Mouse (Mus musculus) G1E (cell line): ENCODE measurements around the gene Cited2. TPM values are rescaled to one million over a fixed set of nuclear protein-coding genes. Genes with fewer than 3 reads are reported as not detected.

Source experiments
- ATAC-seq: 2 replicates; pipeline ENCODE4 v1.8.0; 2016; ENCODE audit warnings: mild to moderate bottlenecking; ENCODE audit not compliant: insufficient number of reproducible peaks, poor library complexity, low FRiP score, severe bottlenecking; ENCODE audit errors: extremely low read depth
- DNase-seq: peaks from one replicate; pipeline ENCODE4 v3.0.0; 2012; ENCODE audit warnings: low spot score
- H3K27me3 ChIP-seq: 2 replicates; pipeline ENCODE4 v1.6.1; 2012; ENCODE audit warnings: mild to moderate bottlenecking, low read length, inconsistent platforms; ENCODE audit not compliant: insufficient read depth
- H3K36me3 ChIP-seq: replicated peaks from 2 replicates; pipeline ENCODE3; 2012; ENCODE audit warnings: mild to moderate bottlenecking, inconsistent platforms
- H3K4me1 ChIP-seq: 2 replicates; pipeline ENCODE4 v1.6.1; 2012; ENCODE audit warnings: low read depth, low read length, inconsistent platforms, mixed read lengths; ENCODE audit not compliant: insufficient read depth
- H3K4me3 ChIP-seq: 2 replicates; pipeline ENCODE4 v1.5.1; 2012; ENCODE audit warnings: low read depth, mild to moderate bottlenecking, inconsistent platforms, low read length, moderate library complexity, mixed read lengths
- H3K9me3 ChIP-seq: replicated peaks from 2 replicates; pipeline ENCODE4 v1.6.1; 2012; ENCODE audit warnings: inconsistent platforms
- CTCF ChIP-seq: IDR thresholded peaks from 2 replicates; pipeline ENCODE4 v1.5.1; 2012; ENCODE audit warnings: low read depth, low read length, inconsistent platforms, mixed read lengths
- GATA1 ChIP-seq: IDR thresholded peaks from 2 replicates; pipeline ENCODE4 v1.6.1; 2012; ENCODE audit warnings: borderline replicate concordance, low read length, inconsistent platforms, mixed read lengths
- GATA2 ChIP-seq: IDR thresholded peaks from 2 replicates; pipeline ENCODE4 v1.6.1; 2012; ENCODE audit warnings: low read depth, low read length, inconsistent platforms, borderline replicate concordance
- POLR2AphosphoS5 ChIP-seq: IDR thresholded peaks from 2 replicates; pipeline ENCODE4 v1.6.1; 2012; ENCODE audit warnings: low read depth, low read length, inconsistent platforms; ENCODE audit not compliant: insufficient replicate concordance
- TAL1 ChIP-seq: conservative IDR thresholded peaks from 2 replicates; pipeline ENCODE4 v1.6.1; 2012; ENCODE audit warnings: low read depth, low read length, inconsistent platforms, mixed read lengths
- polyA plus RNA-seq: library from polyadenylated mRNA; stranded (reverse); fragments of >175 nt; gene quantifications from 2 replicates; pipeline ENCODE4 v1.2.3, GENCODE M21; 2012
- total RNA-seq, 2 experiments: library from RNA; stranded (forward) in 1 of 2; stranded (reverse) in 1 of 2; fragments of 200-1000 nt in 1 of 2; fragments of >200 nt in 1 of 2; fragmentation: Nextera tagmentation in 1 of 2; gene quantifications; 2 replicates each; pipeline ENCODE4 v1.2.3; 2014 to 2017

The Cited2 gene
- total and polyA plus RNA-seq, 3 experiments = 26.8 to 273 (median 231) TPM

DNA sequence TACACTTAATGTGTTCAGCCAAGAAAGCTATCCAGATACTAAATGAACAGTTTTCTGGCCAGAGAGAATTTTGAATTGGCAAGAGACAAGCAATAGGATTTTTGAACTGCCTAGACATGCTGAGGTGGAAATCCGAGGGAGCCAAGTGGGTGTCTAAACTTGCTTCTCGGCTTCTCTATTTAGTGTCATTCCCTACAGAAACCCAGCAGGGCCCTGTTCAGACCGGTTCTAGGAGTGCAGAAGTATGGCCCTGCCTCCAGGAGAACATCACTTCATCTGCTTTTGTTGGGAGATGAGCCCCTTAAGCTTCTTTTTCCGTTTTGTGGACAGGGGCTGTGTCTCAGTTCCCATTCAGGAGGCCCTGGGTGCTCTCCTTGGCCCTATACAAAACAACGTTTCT lies 29.5 kb downstream of the Cited2 start:
- H3K27me3 ChIP-seq = peaks cover 2% of the 10 kb centered on the region; the same call in 1 of the 2 replicates
- no peak overlapping the region for H3K4me3 ChIP-seq
- ATAC-seq (no peak), DNase-seq (no peak)
- H3K36me3 ChIP-seq = no peaks in the 10 kb centered on the region
- TF ChIP-seq TAL1 = no peak
- TF ChIP-seq GATA2 = no peak
- no peak for TF ChIP-seq GATA1
- no peak for TF ChIP-seq CTCF
- TF ChIP-seq POLR2AphosphoS5 = no peak
- H3K4me1 ChIP-seq = no peaks in the 10 kb centered on the region
- no peaks in the 10 kb centered on the region for H3K9me3 ChIP-seq

DNA sequence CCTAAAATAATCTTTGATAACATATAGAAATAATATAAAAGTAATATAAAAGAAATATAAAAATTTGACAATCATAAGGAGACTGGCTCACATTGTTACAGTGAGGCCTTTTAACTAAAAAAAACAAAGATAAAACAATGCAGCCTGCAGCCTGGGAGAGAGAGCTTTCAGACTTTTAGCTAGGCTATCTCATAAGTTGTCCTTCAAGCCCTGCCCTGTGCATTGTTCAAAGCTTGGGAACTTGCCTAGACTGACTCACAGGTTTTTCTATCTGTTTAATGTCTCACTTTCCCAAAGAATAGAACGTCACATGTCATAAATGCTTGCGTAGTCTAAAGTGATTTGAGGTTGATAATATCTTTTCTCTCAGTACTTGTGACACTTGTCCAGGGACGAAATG lies 36.8 kb downstream of the Cited2 start:
- DNase-seq (no peak), ATAC-seq (no peak)
- TF ChIP-seq GATA1 (no peak), POLR2AphosphoS5 (no peak), GATA2 (no peak), CTCF (no peak), TAL1 (no peak)
- no peaks in the 10 kb centered on the region for H3K36me3 ChIP-seq
- H3K4me3 ChIP-seq = no peak overlapping the region
- no peaks in the 10 kb centered on the region; the same call in 1 of the 2 replicates for H3K27me3 ChIP-seq
- H3K4me1 ChIP-seq = no peaks in the 10 kb centered on the region
- no peaks in the 10 kb centered on the region for H3K9me3 ChIP-seq

DNA sequence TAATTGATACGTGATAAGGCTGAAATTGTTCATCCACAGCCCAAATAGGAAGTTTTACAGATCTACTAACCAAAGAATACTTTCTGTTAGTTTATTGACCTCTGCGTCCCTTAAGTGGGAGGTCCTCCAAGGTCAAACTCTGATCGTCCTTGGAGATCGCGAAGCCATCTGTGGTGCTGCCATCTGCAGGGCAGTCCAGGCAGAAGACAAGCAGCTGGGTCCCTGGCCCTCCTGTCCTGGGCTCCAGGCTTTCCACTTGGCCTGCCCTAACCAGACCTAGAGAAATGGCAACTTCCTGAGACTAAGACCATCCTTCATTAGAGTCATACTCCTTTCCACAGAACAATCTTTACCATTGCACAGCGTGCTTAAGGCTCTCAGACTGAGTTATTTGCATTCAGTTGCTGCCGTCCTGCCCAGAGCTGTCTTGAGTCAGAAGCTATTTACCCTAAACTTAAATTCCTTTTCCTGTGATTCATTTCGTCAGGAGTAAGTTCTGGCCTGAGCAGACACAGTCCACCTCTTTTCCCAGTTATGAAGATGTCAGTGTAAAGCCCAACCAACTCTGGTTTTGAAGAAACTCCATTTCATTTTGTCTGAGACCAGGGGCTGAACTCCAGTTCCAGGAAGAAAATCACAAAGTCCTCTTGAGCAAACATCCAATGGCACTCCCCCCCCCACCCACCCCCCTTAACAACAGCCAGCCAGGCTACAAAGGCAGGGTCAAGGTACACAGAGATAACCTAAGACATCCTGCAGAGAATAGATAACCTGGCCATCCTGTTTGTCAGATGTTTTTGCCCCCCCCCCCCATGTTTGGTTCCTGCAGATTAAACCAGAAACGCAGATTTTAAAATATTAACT lies 38.0 kb downstream of the Cited2 start:
- no peak for DNase-seq
- Histone ChIP-seq H3K36me3 (no peaks in the 10 kb centered on the region), H3K4me1 (no peaks in the 10 kb centered on the region), H3K27me3 (no peaks in the 10 kb centered on the region; the same call in 1 of the 2 replicates), H3K4me3 (no peak overlapping the region), H3K9me3 (no peaks in the 10 kb centered on the region)
- no peak for ATAC-seq
- TF ChIP-seq TAL1 = no peak
- TF ChIP-seq GATA1 = no peak
- no peak for TF ChIP-seq POLR2AphosphoS5
- no peak for TF ChIP-seq CTCF
- TF ChIP-seq GATA2 = no peak

DNA sequence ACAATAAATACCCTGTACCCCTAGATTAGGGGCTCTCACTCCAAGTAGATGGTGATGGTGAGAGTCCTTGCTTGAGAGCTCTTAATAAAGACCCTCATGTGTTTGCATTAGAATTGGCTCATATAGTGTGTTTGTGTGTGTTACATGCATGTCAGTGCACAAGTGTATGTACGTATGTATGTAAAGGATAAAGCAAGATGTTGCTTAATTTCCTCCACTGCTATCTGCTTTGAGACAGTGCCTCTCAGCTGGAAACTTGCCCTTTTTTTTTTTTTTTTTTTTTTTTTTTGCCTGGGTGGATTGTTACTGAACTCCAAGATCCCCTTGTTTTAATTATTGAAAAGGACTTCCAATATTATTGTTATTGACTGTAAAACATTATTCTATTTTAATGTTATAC lies 38.6 kb downstream of the Cited2 start:
- peak; percentile 1; the same call in 1 of the 2 replicates for ATAC-seq
- Histone ChIP-seq H3K4me3 (no peak overlapping the region), H3K9me3 (no peaks in the 10 kb centered on the region), H3K36me3 (no peaks in the 10 kb centered on the region), H3K4me1 (no peaks in the 10 kb centered on the region), H3K27me3 (no peaks in the 10 kb centered on the region; the same call in 1 of the 2 replicates)
- no peak for DNase-seq
- TF ChIP-seq TAL1 (no peak), GATA1 (no peak), CTCF (no peak), GATA2 (no peak), POLR2AphosphoS5 (no peak)

DNA sequence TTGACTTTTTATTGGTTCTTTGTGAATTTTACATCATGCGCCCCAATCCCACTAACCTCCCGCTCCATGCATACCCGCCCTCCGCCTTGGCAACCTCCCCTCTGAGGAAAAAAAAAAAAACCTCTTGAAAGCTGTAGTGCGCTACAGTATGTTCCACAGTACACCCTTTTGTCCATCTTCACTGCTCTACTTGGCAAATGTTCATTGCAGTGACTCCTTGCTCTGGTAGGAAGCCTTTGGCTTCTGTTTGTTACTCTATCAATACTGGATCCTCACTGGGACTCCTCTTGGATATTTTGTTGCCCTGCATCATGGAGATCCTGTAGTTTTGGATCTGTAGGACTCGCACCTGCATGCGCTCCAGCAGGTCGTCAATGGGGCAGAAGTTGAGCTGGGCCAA lies 39.9 kb downstream of the Cited2 start:
- Histone ChIP-seq H3K4me1 (no peaks in the 10 kb centered on the region), H3K4me3 (no peak overlapping the region), H3K9me3 (no peaks in the 10 kb centered on the region), H3K36me3 (no peaks in the 10 kb centered on the region), H3K27me3 (no peaks in the 10 kb centered on the region; the same call in 1 of the 2 replicates)
- TF ChIP-seq CTCF = no peak
- TF ChIP-seq POLR2AphosphoS5 = no peak
- no peak for TF ChIP-seq TAL1
- TF ChIP-seq GATA2 = no peak
- TF ChIP-seq GATA1 = no peak
- ATAC-seq (no peak), DNase-seq (no peak)

DNA sequence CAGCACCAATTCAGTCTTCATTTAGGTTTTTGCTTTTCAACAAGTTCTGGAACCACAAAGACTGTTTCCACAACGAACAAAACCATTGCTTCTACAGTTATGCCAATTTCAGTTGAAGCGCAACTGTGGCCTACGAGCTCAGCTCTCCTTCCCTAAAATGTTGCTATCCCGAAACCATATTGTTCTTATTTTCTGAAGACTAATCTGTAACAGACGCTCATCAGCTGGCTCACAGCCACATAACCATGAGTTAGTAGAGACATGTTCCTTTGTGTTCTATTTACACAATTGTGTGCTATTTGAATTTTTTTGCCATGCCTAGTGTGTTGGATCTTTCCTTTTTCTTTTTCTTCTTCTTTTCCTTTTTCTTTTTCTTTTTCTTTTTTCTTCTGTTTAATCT lies 46.8 kb downstream of the Cited2 start:
- Histone ChIP-seq H3K27me3 (peaks cover 4% of the 10 kb centered on the region; the same call in 1 of the 2 replicates), H3K36me3 (no peaks in the 10 kb centered on the region), H3K4me1 (no peaks in the 10 kb centered on the region), H3K9me3 (no peaks in the 10 kb centered on the region), H3K4me3 (no peak overlapping the region)
- DNase-seq (no peak), ATAC-seq (no peak)
- TF ChIP-seq GATA1 (no peak), CTCF (no peak), POLR2AphosphoS5 (no peak), GATA2 (no peak), TAL1 (no peak)
